In genomic region chr17:84163066-84163785, GRCm38 (mm10) we compare ENCODE assay signal across 12 mouse cellular contexts. TPM values are rescaled to one million over a fixed set of nuclear protein-coding genes. Genes with fewer than 3 reads are reported as not detected.
A peak's percentile ranks its signal among the peaks of the same experiment; 100 is the strongest.
DNase-seq lines count a peak whose midpoint lies in the region; ATAC-seq and TF ChIP-seq lines count a peak whose summit lies in the region.
"Had no signal": no experiment of that assay in that cellular context is flagged by ENCODE, and none has a peak within 500 bp of the region (broad histone marks: within the 10 kb centered on the region; RNA-seq: fewer than 3 reads in every experiment).

No protein-coding gene starts in this region.

- no peaks in the 10 kb centered on the region for H3K9me3 ChIP-seq in midbrain, embryonic 11.5 days (ENCODE audit: control insufficient read depth, low read length)
- no peaks in the 10 kb centered on the region for H3K9me3 ChIP-seq in midbrain, embryonic 16.5 days (replicated peaks; ENCODE audit: control insufficient read depth, low read length, poor library complexity, severe bottlenecking)
- H3K9me3 ChIP-seq: heart, embryonic 12.5 days had no signal

- peak; percentile 85 for DNase-seq in heart, adult 11 months
- no peak for DNase-seq in heart, adult 8-10 months (ENCODE audit: low spot score)
- DNase-seq in midbrain, embryonic 11.5 days (ENCODE audit: low spot score, missing footprints), result peak; percentile 53
- peak; percentile 76 for DNase-seq in induced T-regulatory cell, adult 2 months (ENCODE audit: low read depth)
- DNase-seq in thymus, adult 2 months, result peak; percentile 52
- no peak for DNase-seq in left cerebral cortex, postnatal 36 days (ENCODE audit: low spot score in 2 of 2)
- no peak for DNase-seq in cerebellum, adult 9-11 months
- DNase-seq: lung, embryonic 14.5 days had no signal

- H3K4me1 ChIP-seq in midbrain, embryonic 11.5 days (ENCODE audit: control insufficient read depth, insufficient read depth, low read length), result no peaks in the 10 kb centered on the region
- no peaks in the 10 kb centered on the region for H3K4me1 ChIP-seq in midbrain, embryonic 16.5 days (ENCODE audit: control insufficient read depth, insufficient read depth, low read length)
- H3K4me1 ChIP-seq in thymus, adult 2 months (replicated peaks; ENCODE audit: control insufficient read depth, insufficient read depth, low read length), result peaks cover 89% of the 10 kb centered on the region

- 84% methylated on average over 12 of the region's 12 CpGs for WGBS in midbrain, embryonic 11.5 days
- whole genome bisulfite sequencing in midbrain, embryonic 16.5 days, result 81% methylated on average over 12 of the region's 12 CpGs
- 19% methylated on average over 12 of the region's 12 CpGs for WGBS in thymus, adult 2 months

- intact Hi-C loops in left cerebral cortex, postnatal 36 days (cut with DNase I), result no loop called here

- no peak for TF ChIP-seq CTCF in thymus, adult 2 months (IDR thresholded peaks at IDR 0.05; ENCODE audit: borderline replicate concordance, control insufficient read depth, extremely low read depth, insufficient read depth, low read length, poor library complexity)

- ATAC-seq in midbrain, embryonic 11.5 days (ENCODE audit: low FRiP score), result no peak
- no peak for ATAC-seq in midbrain, embryonic 16.5 days

- H3K4me2 ChIP-seq in midbrain, embryonic 11.5 days, result no peak overlapping the region
- H3K4me2 ChIP-seq in midbrain, embryonic 16.5 days (ENCODE audit: low read length), result no peak overlapping the region
- H3K4me2 ChIP-seq: heart, embryonic 12.5 days; lung, embryonic 14.5 days had no signal

- no peak overlapping the region for H3K4me3 ChIP-seq in midbrain, embryonic 11.5 days (ENCODE audit: low read depth, low read length)
- no peak overlapping the region for H3K4me3 ChIP-seq in midbrain, embryonic 16.5 days (ENCODE audit: low read depth, low read length)
- no peak overlapping the region for H3K4me3 ChIP-seq in thymus, adult 2 months (ENCODE audit: control insufficient read depth, insufficient read depth, low read length)
- H3K4me3 ChIP-seq: erythroblast, embryonic 14.5 days; heart, embryonic 12.5 days had no signal

- no peaks in the 10 kb centered on the region; the same call in 1 of the 2 replicates for H3K27me3 ChIP-seq in midbrain, embryonic 11.5 days (ENCODE audit: control insufficient read depth, insufficient read depth, low read length)
- no peaks in the 10 kb centered on the region for H3K27me3 ChIP-seq in midbrain, embryonic 16.5 days (ENCODE audit: control insufficient read depth, insufficient read depth, low read depth, low read length)
- no peaks in the 10 kb centered on the region for H3K27me3 ChIP-seq in thymus, adult 2 months (ENCODE audit: control insufficient read depth, insufficient read depth, low read length)
- H3K27me3 ChIP-seq: heart, embryonic 12.5 days had no signal

- no peak for TF ChIP-seq POLR2A in thymus, adult 2 months (IDR thresholded peaks at IDR 0.05; ENCODE audit: control insufficient read depth, extremely low read depth, insufficient read depth, low read length, poor library complexity)

- no peak overlapping the region for H3K27ac ChIP-seq in midbrain, embryonic 11.5 days (ENCODE audit: low read depth, low read length)
- no peak overlapping the region for H3K27ac ChIP-seq in midbrain, embryonic 16.5 days (ENCODE audit: low read length)
- peak overlapping the region; percentile 92 for H3K27ac ChIP-seq in thymus, adult 2 months (ENCODE audit: control insufficient read depth, insufficient read depth, low read length)
- H3K27ac ChIP-seq: kidney, postnatal 0 days had no signal

- H3K36me3 ChIP-seq in midbrain, embryonic 11.5 days (ENCODE audit: control insufficient read depth, insufficient read depth, low read length), result no peaks in the 10 kb centered on the region
- no peaks in the 10 kb centered on the region for H3K36me3 ChIP-seq in midbrain, embryonic 16.5 days (ENCODE audit: control insufficient read depth, insufficient read depth, low read length)
- H3K36me3 ChIP-seq in thymus, adult 2 months (ENCODE audit: control insufficient read depth, insufficient read depth, low read length), result no peaks in the 10 kb centered on the region
- H3K36me3 ChIP-seq: heart, embryonic 12.5 days had no signal

- no peak overlapping the region for H3K9ac ChIP-seq in midbrain, embryonic 11.5 days (ENCODE audit: low read length)
- H3K9ac ChIP-seq in midbrain, embryonic 16.5 days (ENCODE audit: low read depth, low read length), result no peak overlapping the region
- H3K9ac ChIP-seq: heart, embryonic 12.5 days; lung, embryonic 14.5 days had no signal

RNA-seq across cellular contexts. Expression of gene Zfp36l2, which starts 24.5 kb away (rescaled TPM):
- total RNA-seq in heart, adult 8-10 months (2022), result 10 to 100 TPM; 23.5 to 25.4 (median 24.4) TPM
- polyA plus RNA-seq in midbrain, embryonic 11.5 days (2014; fragmentation: Nextera tagmentation; extraction: Ambion mirVana), result 14.4 and 14.6 TPM in 2 replicates
- 3.1 and 3.6 TPM in 2 replicates for polyA plus RNA-seq in midbrain, embryonic 16.5 days (2015; fragmentation: Nextera tagmentation; extraction: Ambion mirVana)
- 182 and 287 TPM in 2 replicates for polyA plus RNA-seq in thymus, adult 2 months (2012; rRNA removed)
- 10 to 100 TPM; 23.9 to 28.3 TPM for total RNA-seq in left cerebral cortex, postnatal 36 days (2021)

Comparison
In these comparisons a context has a peak if more than half of its experiments do, and no peak if none do; other contexts are left out.
1. DNase-seq: peak in heart, adult 11 months (single experiment), midbrain, embryonic 11.5 days (single experiment), induced T-regulatory cell, adult 2 months (single experiment) and thymus, adult 2 months (single experiment); none in heart, adult 8-10 months (single experiment), left cerebral cortex, postnatal 36 days (0 of 2) and cerebellum, adult 9-11 months (single experiment).
2. RNA of gene Zfp36l2, which starts 24.5 kb away (polyA plus RNA-seq): 182 to 287 TPM in thymus, adult 2 months; 14.4 to 14.6 TPM in midbrain, embryonic 11.5 days and 3.1 to 3.6 TPM in midbrain, embryonic 16.5 days; every median in the first group is over 10 times any median in the second.